In the genomic region with DNA sequence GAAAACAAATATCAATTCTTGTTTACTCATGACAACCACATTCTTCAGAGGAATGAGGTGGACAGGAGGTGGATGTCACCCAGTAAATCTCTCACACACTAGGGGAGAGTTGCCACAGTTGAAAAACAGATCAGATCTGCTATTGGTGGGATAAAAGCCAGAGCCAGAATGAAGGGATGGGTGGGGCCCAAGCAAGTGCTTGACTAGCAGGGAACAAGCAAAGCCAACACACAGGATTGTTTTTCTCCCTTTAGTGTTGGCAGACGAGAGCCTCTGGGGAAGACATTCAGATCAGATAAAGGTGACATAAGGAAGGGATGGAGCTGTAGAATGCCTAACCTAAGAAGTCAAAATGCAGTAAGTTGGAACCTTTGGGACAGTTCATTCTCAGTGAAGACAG, we compare ENCODE assay signal across 17 mouse cellular contexts.
"Had no signal": no experiment of that assay in that cellular context is flagged by ENCODE, and none has a peak within 500 bp of the region (broad histone marks: within the 10 kb centered on the region; RNA-seq: fewer than 3 reads in every experiment).

No protein-coding gene starts in this region.

- H3K4me2 ChIP-seq: kidney, embryonic 15.5 days; liver, embryonic 13.5 days; midbrain, embryonic 12.5 days; midbrain, embryonic 15.5 days; neural tube, embryonic 12.5 days; neural tube, embryonic 15.5 days; stomach, embryonic 15.5 days had no signal

- H3K36me3 ChIP-seq: kidney, embryonic 15.5 days; liver, embryonic 13.5 days; midbrain, embryonic 12.5 days; midbrain, embryonic 15.5 days; neural tube, embryonic 12.5 days; neural tube, embryonic 15.5 days; stomach, embryonic 15.5 days had no signal

- H3K4me3 ChIP-seq: kidney, embryonic 15.5 days; left cerebral cortex, adult 2 months; liver, embryonic 13.5 days; midbrain, embryonic 12.5 days; midbrain, embryonic 15.5 days; neural tube, embryonic 12.5 days; neural tube, embryonic 15.5 days; stomach, embryonic 15.5 days had no signal

- DNase-seq: kidney, adult 8-10 months; layer of hippocampus, postnatal 36 days; liver, embryonic 13.5 days; lung, adult 2 months; right cerebral cortex, adult 18-20 months; right cerebral cortex, postnatal 14 days; right cerebral cortex, postnatal 4 days; spleen, adult 18-20 months; thymus, postnatal 25 days had no signal

- H3K9ac ChIP-seq: kidney, embryonic 15.5 days; liver, embryonic 13.5 days; midbrain, embryonic 12.5 days; midbrain, embryonic 15.5 days; neural tube, embryonic 12.5 days; neural tube, embryonic 15.5 days; stomach, embryonic 15.5 days had no signal

- H3K4me1 ChIP-seq: liver, embryonic 13.5 days; midbrain, embryonic 12.5 days; midbrain, embryonic 15.5 days; neural tube, embryonic 12.5 days; neural tube, embryonic 15.5 days; stomach, embryonic 15.5 days had no signal

- H3K27me3 ChIP-seq: kidney, embryonic 15.5 days; liver, embryonic 13.5 days; midbrain, embryonic 12.5 days; midbrain, embryonic 15.5 days; neural tube, embryonic 12.5 days; neural tube, embryonic 15.5 days; stomach, embryonic 15.5 days had no signal

- H3K9me3 ChIP-seq: kidney, embryonic 15.5 days; liver, embryonic 13.5 days; midbrain, embryonic 12.5 days; midbrain, embryonic 15.5 days; neural tube, embryonic 12.5 days; neural tube, embryonic 15.5 days; stomach, embryonic 15.5 days had no signal

- H3K27ac ChIP-seq: kidney, embryonic 15.5 days; left cerebral cortex, adult 2 months; liver, embryonic 13.5 days; macrophage; midbrain, embryonic 12.5 days; midbrain, embryonic 15.5 days; neural tube, embryonic 12.5 days; neural tube, embryonic 15.5 days; stomach, embryonic 15.5 days had no signal

- ATAC-seq: midbrain, embryonic 15.5 days had no signal
